Comparison of ENCODE assay signal across 14 mouse cellular contexts in genomic region chr10:84365166-84365865, GRCm38 (mm10).
DNase-seq lines count a peak whose midpoint lies in the region; TF ChIP-seq lines count a peak whose summit lies in the region.
"Had no signal": no experiment of that assay in that cellular context is flagged by ENCODE, and none has a peak within 500 bp of the region (broad histone marks: within the 10 kb centered on the region; RNA-seq: fewer than 3 reads in every experiment).

No protein-coding gene starts in this region.

- peak; percentile 15 for DNase-seq in cerebellum, adult 9-11 months
- DNase-seq in cerebellum, adult 9-10 months, result no peak
- DNase-seq in left cerebral cortex, adult 2 months (ENCODE audit: extremely low spot score in 1 of 2, low spot score in 2 of 2), result no peak
- DNase-seq in left cerebral cortex, postnatal 4 days, result no peak
- peak; percentile 63 for DNase-seq in fibroblast of lung, adult 2 months (ENCODE audit: low read depth)
- DNase-seq in lung, postnatal 36 days, result peak; percentile 79
- no peak for DNase-seq in ovary, postnatal 36 days (ENCODE audit: low spot score)
- no peak for DNase-seq in layer of hippocampus, postnatal 25 days (ENCODE audit: extremely low spot score in 1 of 2, low spot score in 1 of 2)
- DNase-seq: gastrocnemius, postnatal 25 days; right cerebral cortex, adult 18-20 months had no signal

- TF ChIP-seq CTCF in left cerebral cortex, adult 2 months (IDR thresholded peaks at IDR 0.05), result no peak

- no peak overlapping the region for H3K4me3 ChIP-seq in left cerebral cortex, adult 2 months
- H3K4me3 ChIP-seq: intestine, embryonic 15.5 days; liver, embryonic 12.5 days; megakaryocyte, embryonic 14.5 days had no signal

- intact Hi-C loops in left cerebral cortex, adult 2 months (cut with DNase I), result no loop called here
- intact Hi-C loops in left cerebral cortex, postnatal 4 days (cut with DNase I), result no loop called here

- H3K27ac ChIP-seq in left cerebral cortex, adult 2 months, result peak overlapping the region; percentile 36; the same call in 1 of the 2 replicates
- H3K27ac ChIP-seq: intestine, embryonic 15.5 days; liver, embryonic 12.5 days; stomach, postnatal 0 days had no signal

Comparison
In these comparisons a context has a peak if more than half of its experiments do, and no peak if none do; other contexts are left out.
1. DNase-seq: peak in cerebellum, adult 9-11 months (single experiment), fibroblast of lung, adult 2 months (single experiment) and lung, postnatal 36 days (single experiment); none in cerebellum, adult 9-10 months (single experiment), left cerebral cortex, adult 2 months (0 of 2), left cerebral cortex, postnatal 4 days (single experiment), ovary, postnatal 36 days (single experiment) and layer of hippocampus, postnatal 25 days (0 of 2).